Mouse (Mus musculus): ENCODE measurements around the gene 2810004N23Rik. TPM values are rescaled to one million over a fixed set of nuclear protein-coding genes. Genes with fewer than 3 reads are reported as not detected.
"Not testable (repeated sequence)": the region's sequence is repeated elsewhere in the genome, so short reads cannot be mapped to it uniquely, and the experiment has no call there.

Gene 2810004N23Rik
- polyA plus RNA-seq, 1 experiment from 2014 or later, result 53.8 TPM

DNA sequence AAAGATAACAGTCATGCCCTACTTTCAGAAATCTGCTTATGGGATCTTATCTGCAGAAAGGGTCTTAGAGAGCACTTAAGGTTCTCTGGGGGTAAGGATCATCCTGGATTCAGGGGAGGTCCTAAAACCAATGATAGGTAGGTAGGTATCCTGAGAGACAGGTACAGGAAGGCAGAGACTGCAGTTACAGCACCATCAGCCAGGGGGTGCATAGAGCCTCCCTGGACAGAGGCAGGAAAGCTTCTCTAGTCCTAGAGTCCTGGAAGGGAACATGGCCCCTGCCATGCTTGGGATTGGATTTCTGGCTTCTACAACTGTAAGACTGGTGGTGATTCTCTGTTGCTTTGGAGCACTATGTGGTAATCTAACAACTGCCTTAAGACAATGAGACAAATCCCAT is 3.5 kb downstream of the 2810004N23Rik start:
- no peak overlapping the region for H3K4me3 ChIP-seq (replicated peaks)
- no peaks in the 10 kb centered on the region for H3K27me3 ChIP-seq
- no peak overlapping the region for H3K9ac ChIP-seq
- H3K36me3 ChIP-seq (replicated peaks), result peaks cover 63% of the 10 kb centered on the region
- H3K4me1 ChIP-seq, result peaks cover 18% of the 10 kb centered on the region
- no peak for ATAC-seq (ENCODE audit: low FRiP score)
- no peak overlapping the region for H3K27ac ChIP-seq
- H3K4me2 ChIP-seq, result no peak overlapping the region
- H3K9me3 ChIP-seq, result no peaks in the 10 kb centered on the region

DNA sequence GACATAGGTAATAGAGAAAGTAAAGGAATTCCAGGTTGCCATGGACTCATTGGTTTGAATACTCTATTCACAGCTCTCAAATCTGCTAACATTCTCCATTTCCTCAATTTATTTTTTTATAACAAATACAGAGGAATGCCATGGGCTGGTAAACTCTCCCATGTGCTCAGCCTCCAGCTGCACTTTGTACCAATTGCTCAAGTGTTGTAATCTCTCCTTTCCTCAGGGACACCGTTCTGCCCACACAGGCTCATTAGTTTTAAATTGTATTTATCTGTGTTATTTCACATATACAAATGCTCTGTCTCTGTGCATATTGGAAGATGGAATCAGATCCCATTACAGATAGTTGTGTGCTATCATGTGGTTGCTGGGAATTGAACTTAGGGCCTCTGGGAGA is 9.4 kb downstream of the 2810004N23Rik start:
- 95% methylated on average over 1 of the region's 1 CpGs for WGBS
- peaks cover 60% of the 10 kb centered on the region for H3K36me3 ChIP-seq (replicated peaks)

GRCm38 (mm10) chr8:124845573-124845972 is 17.3 kb downstream of the 2810004N23Rik start:
- 91% methylated on average over 5 of the region's 5 CpGs for WGBS
- Histone ChIP-seq H3K4me2 (no peak overlapping the region), H3K9me3 (no peaks in the 10 kb centered on the region), H3K4me3 (replicated peaks) (no peak overlapping the region), H3K36me3 (replicated peaks) (peaks cover 33% of the 10 kb centered on the region), H3K27me3 (no peaks in the 10 kb centered on the region), H3K9ac (no peak overlapping the region), H3K4me1 (no peaks in the 10 kb centered on the region), H3K27ac (no peak overlapping the region)
- ATAC-seq (ENCODE audit: low FRiP score), result no peak

More for the DNA sequence above, 9.4 kb downstream of the 2810004N23Rik start:
- H3K4me3 ChIP-seq (replicated peaks), result no peak overlapping the region
- H3K4me2 ChIP-seq, result no peak overlapping the region
- no peak overlapping the region for H3K27ac ChIP-seq
- H3K9me3 ChIP-seq, result peaks cover 7% of the 10 kb centered on the region
- no peak for ATAC-seq (ENCODE audit: low FRiP score)
- H3K27me3 ChIP-seq, result no peaks in the 10 kb centered on the region
- no peak overlapping the region for H3K9ac ChIP-seq
- H3K4me1 ChIP-seq, result no peaks in the 10 kb centered on the region

DNA sequence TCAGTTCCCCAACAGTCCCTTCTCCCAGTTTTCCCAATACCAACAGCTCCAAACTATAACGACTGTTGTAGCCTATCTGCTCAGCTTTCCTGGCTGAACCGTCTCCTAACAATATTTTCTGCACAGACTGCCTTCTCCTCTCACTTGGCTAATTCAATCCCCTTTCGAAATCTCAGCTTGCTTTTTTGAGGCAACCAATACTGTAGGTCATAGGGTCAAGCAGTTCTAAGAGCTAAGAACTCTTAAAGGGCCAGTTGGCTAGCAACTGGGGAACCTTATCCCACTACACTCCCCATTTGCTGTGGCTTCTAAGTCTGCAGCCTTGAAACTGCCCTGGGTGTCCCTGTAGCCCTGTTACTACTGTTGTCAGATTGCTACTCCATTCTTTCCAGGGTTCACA is 17.8 kb downstream of the 2810004N23Rik start:
- Histone ChIP-seq H3K9me3 (no peaks in the 10 kb centered on the region), H3K4me3 (replicated peaks) (no peak overlapping the region), H3K9ac (no peak overlapping the region), H3K4me2 (no peak overlapping the region), H3K27me3 (no peaks in the 10 kb centered on the region), H3K4me1 (no peaks in the 10 kb centered on the region), H3K27ac (no peak overlapping the region), H3K36me3 (replicated peaks) (peaks cover 37% of the 10 kb centered on the region)
- 68% methylated on average over 3 of the region's 3 CpGs for WGBS
- ATAC-seq (ENCODE audit: low FRiP score), result no peak

- peaks cover 59% of the 10 kb centered on the region for H3K36me3 ChIP-seq (replicated peaks)
- WGBS, result 83% methylated on average over 1 of the region's 1 CpGs
- not testable (repeated sequence) for H3K27me3 ChIP-seq; H3K27ac ChIP-seq; H3K9me3 ChIP-seq; H3K9ac ChIP-seq; H3K4me1 ChIP-seq; H3K4me2 ChIP-seq; H3K4me3 ChIP-seq (replicated peaks); ATAC-seq (ENCODE audit: low FRiP score)
Observed at GRCm38 (mm10) chr8:124842929-124843328, 20.0 kb downstream of the 2810004N23Rik start.

GRCm38 (mm10) chr8:124841775-124842174 is 21.1 kb downstream of the 2810004N23Rik start:
- no peak overlapping the region for H3K4me2 ChIP-seq
- peaks cover 66% of the 10 kb centered on the region for H3K36me3 ChIP-seq (replicated peaks)
- no peaks in the 10 kb centered on the region for H3K27me3 ChIP-seq
- no peak for ATAC-seq (ENCODE audit: low FRiP score)
- no peak overlapping the region for H3K4me3 ChIP-seq (replicated peaks)
- no peak overlapping the region for H3K27ac ChIP-seq
- WGBS, result 90% methylated on average over 10 of the region's 10 CpGs
- H3K4me1 ChIP-seq, result no peaks in the 10 kb centered on the region
- no peaks in the 10 kb centered on the region for H3K9me3 ChIP-seq
- H3K9ac ChIP-seq, result no peak overlapping the region

GRCm38 (mm10) chr8:124840900-124841299 is 22.0 kb downstream of the 2810004N23Rik start:
- H3K9ac ChIP-seq, result no peak overlapping the region

GRCm38 (mm10) chr8:124839371-124839770 is 23.5 kb downstream of the 2810004N23Rik start:
- WGBS, result 94% methylated on average over 10 of the region's 10 CpGs

More at GRCm38 (mm10) chr8:124840900-124841299, 22.0 kb downstream of the 2810004N23Rik start:
- Histone ChIP-seq H3K4me2 (no peak overlapping the region), H3K9me3 (no peaks in the 10 kb centered on the region), H3K27ac (no peak overlapping the region), H3K36me3 (replicated peaks) (peaks cover 66% of the 10 kb centered on the region), H3K27me3 (no peaks in the 10 kb centered on the region), H3K4me1 (no peaks in the 10 kb centered on the region), H3K4me3 (replicated peaks) (no peak overlapping the region)
- no peak for ATAC-seq (ENCODE audit: low FRiP score)
- WGBS, result 94% methylated on average over 7 of the region's 7 CpGs

GRCm38 (mm10) chr8:124837956-124838355 is 25.0 kb downstream of the 2810004N23Rik start:
- Histone ChIP-seq H3K27ac (no peak overlapping the region), H3K4me3 (replicated peaks) (no peak overlapping the region), H3K4me2 (no peak overlapping the region), H3K4me1 (no peaks in the 10 kb centered on the region), H3K9ac (no peak overlapping the region), H3K27me3 (no peaks in the 10 kb centered on the region), H3K9me3 (no peaks in the 10 kb centered on the region), H3K36me3 (replicated peaks) (peaks cover 49% of the 10 kb centered on the region)
- no peak for ATAC-seq (ENCODE audit: low FRiP score)
- WGBS, result 89% methylated on average over 2 of the region's 2 CpGs

More at GRCm38 (mm10) chr8:124839371-124839770, 23.5 kb downstream of the 2810004N23Rik start:
- H3K9ac ChIP-seq, result no peak overlapping the region
- H3K36me3 ChIP-seq (replicated peaks), result peaks cover 63% of the 10 kb centered on the region
- H3K27ac ChIP-seq, result no peak overlapping the region
- H3K4me1 ChIP-seq, result no peaks in the 10 kb centered on the region
- H3K9me3 ChIP-seq, result no peaks in the 10 kb centered on the region
- no peaks in the 10 kb centered on the region for H3K27me3 ChIP-seq
- ATAC-seq (ENCODE audit: low FRiP score), result no peak
- no peak overlapping the region for H3K4me2 ChIP-seq
- H3K4me3 ChIP-seq (replicated peaks), result no peak overlapping the region

DNA sequence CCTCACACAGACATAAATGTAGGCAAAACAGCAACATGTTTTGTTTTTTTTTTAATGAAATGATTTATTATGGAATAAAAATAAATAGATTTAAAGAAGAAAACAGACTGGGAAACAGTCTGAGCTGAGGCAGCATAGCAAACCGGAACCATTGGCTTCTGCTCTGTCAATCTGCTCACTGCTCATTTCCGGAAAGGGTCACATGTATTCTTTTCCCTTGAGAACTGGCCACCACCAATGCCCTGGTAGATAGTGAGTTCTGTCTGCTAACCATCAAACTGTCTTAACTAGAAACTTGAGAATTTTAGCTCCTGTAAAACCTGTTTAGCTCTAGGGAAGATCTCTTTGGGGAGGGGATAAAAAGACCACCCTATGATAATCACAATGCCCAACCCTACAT is 26.0 kb downstream of the 2810004N23Rik start:
- no peak for ATAC-seq (ENCODE audit: low FRiP score)
- Histone ChIP-seq H3K27ac (no peak overlapping the region), H3K4me3 (replicated peaks) (no peak overlapping the region), H3K9me3 (no peaks in the 10 kb centered on the region), H3K4me1 (no peaks in the 10 kb centered on the region), H3K36me3 (replicated peaks) (peaks cover 47% of the 10 kb centered on the region), H3K27me3 (0 out of 2 replicates have a peak, but pooled peaks cover 4% of the 10 kb centered on the region), H3K4me2 (no peak overlapping the region), H3K9ac (no peak overlapping the region)
- WGBS, result 92% methylated on average over 2 of the region's 2 CpGs

DNA sequence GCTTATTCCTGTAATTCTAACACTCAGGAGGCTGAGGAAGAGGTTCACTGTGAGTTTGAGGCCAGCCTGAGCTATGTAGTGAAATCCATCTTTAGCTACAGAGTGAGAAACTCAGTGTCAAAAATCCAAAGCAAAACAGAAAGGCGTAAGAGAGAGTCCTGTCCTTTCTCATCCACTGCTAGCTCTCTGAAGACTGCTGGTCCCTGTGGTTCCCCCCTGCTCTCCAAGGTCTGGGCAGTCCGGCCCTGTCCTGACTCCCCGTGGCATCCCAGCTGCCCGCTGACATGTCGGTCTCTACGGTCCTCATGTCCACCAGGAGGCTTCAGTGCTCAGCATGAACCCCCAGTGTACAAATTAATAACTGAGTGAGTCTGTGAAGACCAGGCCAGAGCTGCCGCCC is 26.6 kb downstream of the 2810004N23Rik start:
- Histone ChIP-seq H3K9ac (no peak overlapping the region), H3K9me3 (no peaks in the 10 kb centered on the region), H3K36me3 (replicated peaks) (peaks cover 40% of the 10 kb centered on the region), H3K27me3 (0 out of 2 replicates have a peak, but pooled peaks cover 4% of the 10 kb centered on the region), H3K4me2 (no peak overlapping the region), H3K4me3 (replicated peaks) (no peak overlapping the region), H3K27ac (no peak overlapping the region), H3K4me1 (no peaks in the 10 kb centered on the region)
- 84% methylated on average over 7 of the region's 7 CpGs for WGBS
- no peak for ATAC-seq (ENCODE audit: low FRiP score)

DNA sequence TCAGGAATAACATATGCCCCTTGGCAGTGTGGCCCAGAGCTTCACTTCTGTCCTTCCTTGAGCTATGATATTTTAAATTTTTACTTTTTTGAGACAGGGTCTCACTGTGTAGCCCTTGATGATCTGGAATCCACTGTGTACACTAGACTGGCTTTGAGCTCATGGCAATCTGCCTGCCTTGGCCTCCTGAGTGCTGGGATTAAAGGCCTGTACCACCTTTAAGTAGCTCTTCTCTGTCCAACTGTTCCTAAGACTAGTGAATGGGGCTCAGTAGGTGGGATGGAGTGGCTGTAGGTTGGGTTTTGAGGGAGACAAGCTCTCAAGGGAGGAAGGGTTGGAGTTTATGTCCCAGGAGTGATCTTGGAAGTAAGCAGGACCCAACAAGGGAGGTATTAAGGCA is 27.1 kb downstream of the 2810004N23Rik start:
- H3K27me3 ChIP-seq, result 0 out of 2 replicates have a peak, but pooled peaks cover 4% of the 10 kb centered on the region
- H3K36me3 ChIP-seq (replicated peaks), result peaks cover 36% of the 10 kb centered on the region
- H3K4me3 ChIP-seq (replicated peaks), result no peak overlapping the region
- H3K4me2 ChIP-seq, result no peak overlapping the region
- H3K27ac ChIP-seq, result no peak overlapping the region
- no peak for ATAC-seq (ENCODE audit: low FRiP score)
- no peaks in the 10 kb centered on the region for H3K9me3 ChIP-seq
- H3K9ac ChIP-seq, result no peak overlapping the region
- no peaks in the 10 kb centered on the region for H3K4me1 ChIP-seq

GRCm38 (mm10) chr8:124833430-124834205 is 29.3 kb downstream of the 2810004N23Rik start:
- no peak overlapping the region for H3K4me3 ChIP-seq (replicated peaks)
- no peaks in the 10 kb centered on the region for H3K9me3 ChIP-seq
- no peak overlapping the region for H3K27ac ChIP-seq
- H3K27me3 ChIP-seq, result peaks cover 16% of the 10 kb centered on the region; the same call in 1 of the 2 replicates
- no peak for ATAC-seq (ENCODE audit: low FRiP score)
- peaks cover 14% of the 10 kb centered on the region for H3K36me3 ChIP-seq (replicated peaks)
- 50% methylated on average over 15 of the region's 15 CpGs for WGBS
- no peak overlapping the region for H3K4me2 ChIP-seq
- no peak overlapping the region for H3K9ac ChIP-seq
- H3K4me1 ChIP-seq, result no peaks in the 10 kb centered on the region

Data from forebrain, embryonic 12.5 days (tissue).